Mouse (Mus musculus) neural tube, embryonic 14.5 days (tissue): ENCODE data around the gene Prpf4b. TPM values are rescaled to one million over a fixed set of nuclear protein-coding genes. Genes with fewer than 3 reads are reported as not detected.
A peak's percentile ranks its signal among the peaks of the same experiment; 100 is the strongest.

Experiments used
- ATAC-seq: fragments of 200-750 bp; cut with Nextera tagmentation; 2 replicates; pipeline ENCODE4 v1.8.0; 2017; ENCODE audit warnings: low read depth, mild to moderate bottlenecking, moderate TSS enrichment, moderate library complexity
- H3K27ac ChIP-seq: fragments of 300-500 bp; sonication (generic); 2 replicates; pipeline ENCODE4 v1.5.1; 2014; ENCODE audit warnings: low read depth, mild to moderate bottlenecking, control low read depth, low read length, moderate library complexity, mixed read lengths
- H3K27me3 ChIP-seq: fragments of 300-500 bp; sonication (generic); 2 replicates; pipeline ENCODE4 v1.6.1; 2014; ENCODE audit warnings: low read length; ENCODE audit not compliant: control insufficient read depth, insufficient read depth
- H3K36me3 ChIP-seq: fragments of 300-500 bp; sonication (generic); 2 replicates; pipeline ENCODE4 v1.6.1; 2014; ENCODE audit warnings: low read length, mixed read lengths; ENCODE audit not compliant: control insufficient read depth, insufficient read depth
- H3K4me1 ChIP-seq: fragments of 300-500 bp; sonication (generic); 2 replicates; pipeline ENCODE4 v1.6.1; 2014; ENCODE audit warnings: low read length; ENCODE audit not compliant: control insufficient read depth, insufficient read depth
- H3K4me2 ChIP-seq: fragments of 300-500 bp; sonication (generic); 2 replicates; pipeline ENCODE4 v1.6.1; 2014; ENCODE audit warnings: mild to moderate bottlenecking, low read depth, low read length, control low read depth
- H3K4me3 ChIP-seq: fragments of 300-500 bp; sonication (generic); 2 replicates; pipeline ENCODE4 v1.5.1; 2014; ENCODE audit warnings: low read depth, low read length, control low read depth, mixed read lengths
- H3K9ac ChIP-seq: fragments of 300-500 bp; sonication (generic); replicated peaks from 2 replicates; pipeline ENCODE4 v1.6.1; 2014; ENCODE audit warnings: low read depth, mild to moderate bottlenecking, control low read depth, low read length, mixed read lengths
- H3K9me3 ChIP-seq: fragments of 300-500 bp; sonication (generic); 2 replicates; pipeline ENCODE4 v1.6.1; 2016; ENCODE audit warnings: low read length; ENCODE audit not compliant: control insufficient read depth
- WGBS: fragments of 180-500 bp; shearing (Covaris S2); extraction: QIAGEN DNeasy Blood & Tissue Kit; methylation state at CpG from one replicate; pipeline ENCODE4 v1.1.7; 2014; 5-methylcytosine and 5-hydroxymethylcytosine counted together
- polyA plus RNA-seq: library from polyadenylated mRNA; unstranded; fragments of >200 nt; fragmentation: Nextera tagmentation; extraction: Ambion mirVana; gene quantifications from 2 replicates; pipeline ENCODE4 v1.2.1, GENCODE M21; 2014

Gene Prpf4b
- 74.4 and 78.0 TPM in 2 replicates for polyA plus RNA-seq

DNA sequence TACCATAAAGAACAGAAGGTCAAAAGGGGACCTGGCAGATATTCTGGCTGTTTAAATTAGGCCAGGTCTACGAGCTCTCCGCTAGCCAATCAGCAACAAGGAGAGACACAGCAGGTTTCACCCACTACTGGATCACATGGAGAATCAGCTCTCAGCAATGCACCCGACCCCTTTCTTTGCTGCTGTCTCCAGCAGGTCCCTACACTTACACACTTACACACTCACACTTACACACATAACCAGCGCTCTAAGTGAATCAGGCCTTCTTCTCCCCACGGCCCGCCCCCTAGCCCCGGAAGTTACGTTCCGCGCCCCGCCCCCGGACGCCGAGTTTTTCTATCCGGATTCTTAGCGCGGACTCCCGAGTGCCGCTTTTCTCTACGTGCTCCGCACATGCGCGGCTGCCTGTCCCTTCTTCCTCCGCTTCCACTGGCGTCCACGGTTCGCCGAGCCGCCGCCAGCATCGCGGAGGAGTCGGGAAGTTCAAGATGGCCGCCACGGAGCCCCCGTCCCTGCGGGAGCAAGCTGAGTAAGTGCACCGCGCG, at the start of gene Prpf4b:
Prpf4b (plus strand) TSS at position 137 of the 545 bp plus-strand sequence.
- H3K4me2 ChIP-seq = peak within 1 kb of the TSS; percentile 52
- H3K9ac ChIP-seq = peak within 1 kb of the TSS; percentile 88
- H3K27me3 ChIP-seq = no peaks in the 10 kb centered on the region
- no peaks in the 10 kb centered on the region for H3K9me3 ChIP-seq
- H3K4me3 ChIP-seq = peak within 1 kb of the TSS; percentile 95
- ATAC-seq = peak; percentile 87
- H3K27ac ChIP-seq = peak within 1 kb of the TSS; percentile 92
- no peaks in the 10 kb centered on the region for H3K36me3 ChIP-seq
- peaks cover 16% of the 10 kb centered on the region for H3K4me1 ChIP-seq
- WGBS = 1% methylated on average over 40 of the region's 40 CpGs

DNA sequence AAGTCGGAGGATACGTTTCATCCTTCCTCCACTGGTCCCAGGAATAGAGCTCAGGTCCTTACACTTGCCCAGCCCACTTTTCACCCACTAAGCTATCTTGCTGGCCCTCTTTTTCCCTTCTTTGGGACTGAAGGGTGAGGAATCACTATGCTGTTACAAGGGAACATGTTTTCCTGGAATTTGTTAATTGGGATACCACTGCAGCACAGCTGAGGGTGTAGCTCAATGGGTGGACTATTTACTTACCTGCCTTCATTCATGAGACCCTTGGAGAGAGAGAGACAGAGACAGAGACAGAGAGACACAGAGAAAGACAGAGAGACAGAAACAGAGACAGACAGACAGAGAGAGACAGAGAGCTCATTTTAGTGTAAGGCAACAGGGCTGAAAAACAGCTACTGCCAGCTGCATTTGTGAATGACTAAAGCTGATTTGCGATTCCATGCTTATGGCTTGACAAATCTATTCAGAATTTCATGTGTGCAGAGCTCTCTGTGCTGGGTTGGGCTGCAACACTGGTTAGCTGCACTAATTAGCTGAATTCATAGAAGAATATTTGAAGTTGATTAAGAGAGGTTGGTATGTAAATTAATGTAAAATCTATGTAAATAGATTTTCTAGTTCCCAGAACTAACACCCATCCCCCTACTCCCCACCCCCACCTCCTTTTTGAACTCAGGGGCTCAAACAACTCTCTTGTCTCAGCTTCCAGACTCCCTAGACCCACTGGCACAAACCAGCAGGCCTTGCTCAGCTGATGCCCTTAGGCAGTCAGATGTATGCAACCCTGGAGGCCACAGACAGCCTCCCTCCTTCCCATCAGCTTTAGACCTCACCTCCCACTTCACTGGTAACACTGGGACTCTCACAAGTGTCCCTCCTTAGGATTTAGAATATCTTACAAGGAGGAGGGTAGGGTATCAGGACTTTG, 48.1 kb upstream of the Prpf4b start:
- WGBS = 79% methylated on average over 3 of the region's 3 CpGs
- no peak overlapping the region for H3K27ac ChIP-seq

DNA sequence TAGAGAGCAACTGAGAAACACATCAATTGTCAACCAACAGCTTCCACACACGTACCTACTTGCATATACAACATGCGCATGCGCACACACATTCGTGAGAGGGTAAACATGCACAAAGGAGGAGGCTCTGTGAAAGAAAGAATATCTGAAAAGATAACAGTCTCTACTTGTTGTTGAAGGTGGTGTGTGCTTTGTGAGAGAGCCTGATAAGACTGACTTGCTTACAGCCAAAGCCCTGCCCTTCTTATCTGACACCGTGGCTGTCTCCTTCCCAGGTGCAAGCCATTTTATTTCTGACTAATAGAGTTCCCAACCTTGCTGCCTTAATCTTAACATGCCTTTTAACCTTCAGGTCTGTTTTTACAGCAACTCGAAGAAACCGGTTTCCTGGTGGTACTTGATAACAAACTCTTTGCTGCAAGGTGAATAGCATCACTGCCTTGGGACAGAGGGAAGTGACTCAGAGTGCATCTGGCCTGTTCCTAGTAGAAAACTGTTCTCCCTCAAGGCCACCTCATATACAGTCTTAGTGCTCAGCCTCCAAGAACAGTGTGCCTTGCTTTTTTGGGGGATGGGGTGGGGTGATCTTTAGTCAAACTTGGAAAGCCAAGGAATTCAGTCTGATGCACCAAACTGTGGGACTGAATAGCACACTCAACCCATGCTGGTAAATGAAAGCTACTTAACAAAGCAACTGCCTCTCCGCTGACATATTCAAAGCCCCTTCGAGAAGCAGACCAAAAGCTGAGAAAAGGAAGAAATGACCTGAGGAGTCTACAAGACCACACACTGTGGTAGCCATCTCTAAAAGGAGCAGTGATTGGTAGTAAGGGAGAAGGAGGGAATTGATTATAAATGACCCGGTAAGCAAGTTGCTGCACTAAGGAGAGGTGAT, 46.9 kb upstream of the Prpf4b start:
- H3K4me2 ChIP-seq = no peak overlapping the region
- 76% methylated on average over 10 of the region's 10 CpGs for WGBS
- no peak overlapping the region for H3K9ac ChIP-seq
- no peak overlapping the region for H3K27ac ChIP-seq
- no peaks in the 10 kb centered on the region for H3K36me3 ChIP-seq
- no peaks in the 10 kb centered on the region for H3K4me1 ChIP-seq
- H3K27me3 ChIP-seq = no peaks in the 10 kb centered on the region
- no peaks in the 10 kb centered on the region for H3K9me3 ChIP-seq
- no peak overlapping the region for H3K4me3 ChIP-seq
- ATAC-seq = no peak

More for the DNA sequence above, 48.1 kb upstream of the Prpf4b start:
- H3K27me3 ChIP-seq = no peaks in the 10 kb centered on the region
- H3K4me1 ChIP-seq = no peaks in the 10 kb centered on the region
- H3K9me3 ChIP-seq = no peaks in the 10 kb centered on the region
- no peak overlapping the region for H3K4me3 ChIP-seq
- ATAC-seq = no peak
- no peak overlapping the region for H3K9ac ChIP-seq
- no peaks in the 10 kb centered on the region for H3K36me3 ChIP-seq
- no peak overlapping the region for H3K4me2 ChIP-seq

DNA sequence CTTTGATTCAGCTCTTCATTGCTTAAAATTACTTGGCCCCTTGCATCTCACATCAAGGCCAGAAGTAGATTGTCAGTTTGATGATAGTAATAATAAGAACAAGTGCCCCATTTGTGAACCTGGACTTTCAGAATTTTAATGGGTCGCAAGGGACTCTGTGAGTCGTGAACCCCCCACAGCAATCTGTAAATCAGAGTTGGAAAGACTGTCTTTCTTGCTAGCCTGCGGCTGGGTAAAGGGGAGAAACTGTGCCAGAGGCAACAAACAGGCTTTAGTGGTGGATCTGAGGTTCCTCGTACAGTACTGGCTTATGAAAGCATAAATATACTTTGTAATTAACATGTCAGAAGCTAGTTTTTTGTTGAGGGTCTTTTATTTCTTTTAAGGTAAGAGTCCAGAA, 32.3 kb upstream of the Prpf4b start:
- no peak for ATAC-seq
- WGBS = 83% methylated on average over 4 of the region's 4 CpGs

DNA sequence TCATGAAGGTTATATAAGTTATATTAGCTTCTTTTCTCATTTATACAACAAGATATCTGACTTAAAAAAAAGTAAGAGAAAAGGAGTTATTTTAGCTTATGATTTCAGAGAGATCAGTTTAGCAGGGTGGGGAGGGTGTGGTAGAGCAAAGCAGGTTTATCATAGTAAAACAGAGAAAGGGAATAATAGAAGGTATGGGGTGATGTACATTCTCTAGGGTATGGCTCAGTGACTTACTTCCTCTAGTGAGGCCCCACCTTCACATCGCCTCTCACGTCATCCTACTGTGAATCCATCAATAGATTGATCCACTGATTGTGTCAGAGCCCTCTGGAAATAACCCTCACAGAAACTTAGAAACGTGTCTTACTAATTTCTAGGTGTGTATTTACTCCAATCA, 24.3 kb upstream of the Prpf4b start:
- WGBS = 87% methylated on average over 3 of the region's 3 CpGs
- Histone ChIP-seq H3K27ac (no peak overlapping the region), H3K36me3 (no peaks in the 10 kb centered on the region), H3K4me1 (no peaks in the 10 kb centered on the region), H3K9me3 (peaks cover 6% of the 10 kb centered on the region; the same call in 1 of the 2 replicates), H3K4me3 (no peak overlapping the region), H3K9ac (no peak overlapping the region), H3K4me2 (no peak overlapping the region), H3K27me3 (no peaks in the 10 kb centered on the region)
- no peak for ATAC-seq

More for the DNA sequence above, 32.3 kb upstream of the Prpf4b start:
- Histone ChIP-seq H3K27ac (no peak overlapping the region), H3K4me3 (no peak overlapping the region), H3K27me3 (no peaks in the 10 kb centered on the region), H3K9me3 (no peaks in the 10 kb centered on the region), H3K36me3 (no peaks in the 10 kb centered on the region), H3K4me1 (no peaks in the 10 kb centered on the region), H3K9ac (no peak overlapping the region), H3K4me2 (no peak overlapping the region)

DNA sequence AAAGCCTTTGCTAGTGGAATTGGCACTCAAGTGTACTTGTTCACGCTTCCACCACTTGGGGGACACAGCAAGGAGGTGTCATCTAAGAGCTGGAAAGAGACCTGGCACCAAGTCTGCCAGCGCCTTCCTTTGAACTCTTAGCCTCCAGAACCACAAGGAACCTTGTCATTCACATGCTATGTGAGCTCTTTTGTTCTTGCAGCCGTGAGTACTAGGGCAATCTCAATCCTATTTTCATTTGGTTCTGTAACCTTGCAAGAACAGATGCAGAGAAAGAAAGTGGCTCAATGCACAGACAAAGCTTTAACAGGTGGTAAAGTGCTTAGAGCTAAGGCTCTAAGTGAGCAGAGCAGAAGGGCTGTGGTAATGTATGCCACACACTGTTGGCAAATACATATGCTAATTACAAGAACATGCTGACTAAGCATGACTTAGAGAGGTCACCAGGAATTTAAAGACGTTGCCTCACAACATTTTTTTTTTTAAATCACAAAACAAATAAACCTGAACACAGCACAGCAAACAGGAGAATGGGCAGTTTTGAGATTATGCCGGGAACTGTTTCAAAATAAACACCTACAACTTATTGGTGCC, 23.8 kb upstream of the Prpf4b start:
- Histone ChIP-seq H3K9me3 (peaks cover 6% of the 10 kb centered on the region; the same call in 1 of the 2 replicates), H3K27ac (no peak overlapping the region), H3K9ac (no peak overlapping the region), H3K4me2 (no peak overlapping the region), H3K4me1 (no peaks in the 10 kb centered on the region), H3K4me3 (no peak overlapping the region), H3K36me3 (no peaks in the 10 kb centered on the region), H3K27me3 (no peaks in the 10 kb centered on the region)
- no peak for ATAC-seq
- 66% methylated on average over 5 of the region's 5 CpGs for WGBS

DNA sequence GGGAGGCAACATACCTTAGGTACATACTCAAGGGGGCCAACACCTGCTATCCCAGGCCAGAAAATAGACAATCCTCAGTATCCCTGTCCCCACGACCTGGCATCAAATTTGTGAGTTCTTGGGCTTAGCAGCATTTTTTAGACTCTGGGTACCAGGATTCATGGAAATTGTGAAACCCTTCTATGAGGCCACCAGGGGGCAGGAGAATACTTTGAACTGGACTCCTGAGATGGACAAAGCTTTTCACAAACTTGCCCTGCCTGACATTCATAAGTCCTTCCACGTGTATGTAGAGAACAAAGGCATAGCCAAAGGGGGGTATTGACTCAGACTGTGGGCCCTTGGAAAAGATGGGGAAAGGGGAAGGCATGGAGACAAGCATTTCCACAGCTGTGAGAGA, 17.6 kb upstream of the Prpf4b start:
- no peak for ATAC-seq

DNA sequence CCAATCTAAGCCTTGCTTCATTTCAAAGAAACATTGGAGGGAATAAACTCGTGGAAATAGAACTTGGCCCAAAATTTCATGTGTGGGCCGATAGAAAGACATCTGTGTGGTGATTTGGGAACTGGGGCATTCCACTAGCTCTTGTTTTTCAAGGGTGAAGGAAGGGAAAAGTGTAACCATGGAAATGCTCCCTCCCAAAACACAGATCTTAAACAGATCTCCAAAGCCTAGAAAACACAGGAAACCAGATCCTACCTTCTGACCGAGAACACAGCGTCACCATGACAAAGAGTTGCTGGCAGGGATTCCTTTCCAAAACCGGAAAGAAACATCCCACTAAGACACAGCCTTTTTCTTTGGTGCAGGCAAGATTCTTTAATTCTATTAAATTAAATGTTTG, 15.7 kb upstream of the Prpf4b start:
- 88% methylated on average over 5 of the region's 5 CpGs for WGBS

More for the DNA sequence above, 17.6 kb upstream of the Prpf4b start:
- H3K9me3 ChIP-seq = peaks cover 6% of the 10 kb centered on the region; the same call in 1 of the 2 replicates
- no peak overlapping the region for H3K4me2 ChIP-seq
- no peaks in the 10 kb centered on the region for H3K36me3 ChIP-seq
- H3K4me3 ChIP-seq = no peak overlapping the region
- no peaks in the 10 kb centered on the region for H3K4me1 ChIP-seq
- 48% methylated on average over 2 of the region's 2 CpGs for WGBS
- no peak overlapping the region for H3K9ac ChIP-seq
- no peaks in the 10 kb centered on the region for H3K27me3 ChIP-seq
- H3K27ac ChIP-seq = no peak overlapping the region

More for the DNA sequence above, 15.7 kb upstream of the Prpf4b start:
- ATAC-seq = no peak
- Histone ChIP-seq H3K9me3 (no peaks in the 10 kb centered on the region; the same call in 1 of the 2 replicates), H3K36me3 (no peaks in the 10 kb centered on the region), H3K4me1 (no peaks in the 10 kb centered on the region), H3K4me2 (no peak overlapping the region), H3K27me3 (no peaks in the 10 kb centered on the region), H3K27ac (no peak overlapping the region), H3K4me3 (no peak overlapping the region), H3K9ac (no peak overlapping the region)
